Mouse (Mus musculus): Measurements from ENCODE around the gene Tnnt3.

Tnnt3 gene

DNA sequence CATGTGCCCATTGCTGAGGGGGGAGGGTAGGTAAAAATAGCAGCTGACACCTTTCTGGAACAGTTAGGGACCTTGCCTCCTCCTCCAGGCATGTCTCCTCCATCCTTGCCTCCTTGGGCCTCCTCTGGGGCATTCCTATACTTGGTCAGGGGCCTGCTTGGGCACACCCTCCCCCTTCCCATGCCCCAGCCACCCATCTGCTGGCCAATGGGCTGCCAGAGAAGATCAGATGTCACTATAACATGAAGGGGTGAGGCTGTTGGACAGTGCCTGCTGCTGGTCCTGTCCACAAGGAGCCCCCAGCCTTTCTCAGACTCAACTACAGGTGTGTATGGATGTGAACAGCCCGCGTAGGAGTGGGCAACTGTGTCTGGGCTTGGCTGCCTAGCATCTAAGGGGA lies at the start of gene Tnnt3:
TSS of gene Tnnt3 (plus strand) at position 262 of the 400 bp plus-strand sequence.
- DNase-seq (ENCODE audit: low spot score in 2 of 2) = no peak

DNA sequence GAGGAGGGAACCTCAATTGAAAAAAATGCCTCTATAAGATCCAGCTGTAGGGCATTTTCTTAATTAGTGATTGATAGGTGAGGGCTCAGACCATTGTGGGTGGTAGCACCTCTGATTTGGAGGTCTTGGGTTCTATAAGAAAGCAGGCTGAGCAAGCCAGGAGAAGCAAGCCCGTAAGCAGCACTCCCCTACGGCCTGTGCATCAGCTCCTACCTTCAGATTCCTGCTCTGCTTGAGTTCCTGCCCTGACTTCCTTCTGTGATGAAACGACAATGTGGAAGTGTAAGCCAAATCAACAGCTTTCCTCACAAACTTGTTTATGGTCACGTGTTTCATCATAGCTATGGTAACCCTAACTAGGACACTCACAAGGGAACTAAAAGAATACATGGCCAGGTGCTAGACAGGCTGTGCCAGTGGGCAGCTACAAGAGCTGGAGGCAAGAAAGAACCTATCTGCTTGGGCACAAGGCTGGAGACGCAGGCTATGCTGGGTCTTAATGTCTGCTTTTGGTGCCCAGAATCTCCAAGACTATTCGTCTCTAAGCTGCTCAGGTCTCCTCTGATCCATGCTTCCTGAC lies 49.5 kb upstream of the Tnnt3 start:
- DNase-seq (ENCODE audit: low spot score in 2 of 2) = no peak

DNA sequence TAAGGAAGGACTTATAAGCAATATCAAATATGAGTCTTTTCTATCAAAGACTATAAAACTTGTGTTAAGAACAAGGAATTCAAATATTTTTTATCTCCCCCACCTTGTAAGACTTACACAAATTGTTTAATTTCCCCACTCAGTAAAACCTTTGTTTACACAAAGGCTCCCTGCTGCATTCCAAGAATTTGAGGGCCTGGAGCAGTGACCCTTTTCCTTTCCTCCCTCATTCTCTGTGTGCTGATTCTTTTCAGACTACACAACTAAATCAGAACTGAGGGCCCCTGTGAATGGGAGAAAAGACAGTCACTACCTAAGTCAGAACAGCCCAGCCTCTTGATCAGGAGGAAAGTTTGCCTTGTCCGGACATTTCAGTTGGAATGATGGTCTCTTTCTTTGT lies 43.9 kb upstream of the Tnnt3 start:
- DNase-seq (ENCODE audit: low spot score in 2 of 2) = no peak

DNA sequence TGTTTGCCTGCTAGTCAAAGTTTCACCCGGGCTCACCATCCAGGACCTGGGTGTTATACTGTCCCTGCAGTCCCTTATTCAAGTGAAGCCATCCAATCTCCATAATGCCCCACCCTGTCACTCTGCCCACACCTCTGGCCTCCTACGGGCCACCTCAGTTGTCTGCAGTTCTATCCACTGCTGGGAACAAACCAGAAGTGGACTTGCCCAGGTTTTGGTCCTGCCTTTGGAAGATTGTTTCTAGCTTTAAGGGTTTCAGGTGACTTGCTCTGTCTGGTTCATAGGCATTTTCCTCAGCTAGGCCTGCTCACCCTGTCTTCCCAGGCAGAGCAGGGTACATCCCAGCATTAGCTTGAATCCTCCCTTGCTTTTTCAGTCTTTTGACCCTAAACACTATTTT lies 43.4 kb upstream of the Tnnt3 start:
- DNase-seq (ENCODE audit: low spot score in 2 of 2) = no peak

DNA sequence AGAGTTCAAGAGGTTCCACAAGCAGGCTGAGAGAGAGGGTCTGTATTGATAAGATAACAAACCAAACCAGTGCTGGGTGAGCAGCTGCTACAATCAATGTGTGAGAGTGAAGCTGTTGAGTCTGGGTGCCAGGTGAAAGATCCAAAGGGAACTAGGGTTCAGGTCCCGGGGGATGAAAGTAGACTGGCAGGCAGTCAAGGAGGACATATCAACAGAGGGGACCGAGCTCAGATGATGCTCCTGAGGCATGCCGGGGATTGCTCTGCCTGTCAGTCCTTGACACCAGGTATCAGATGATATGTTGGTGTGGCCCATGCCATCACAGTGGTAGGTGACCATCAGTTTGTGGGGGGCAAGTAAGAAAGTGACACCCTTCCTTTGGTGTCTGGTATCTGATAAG lies 41.8 kb upstream of the Tnnt3 start:
- DNase-seq (ENCODE audit: low spot score in 2 of 2) = no peak

DNA sequence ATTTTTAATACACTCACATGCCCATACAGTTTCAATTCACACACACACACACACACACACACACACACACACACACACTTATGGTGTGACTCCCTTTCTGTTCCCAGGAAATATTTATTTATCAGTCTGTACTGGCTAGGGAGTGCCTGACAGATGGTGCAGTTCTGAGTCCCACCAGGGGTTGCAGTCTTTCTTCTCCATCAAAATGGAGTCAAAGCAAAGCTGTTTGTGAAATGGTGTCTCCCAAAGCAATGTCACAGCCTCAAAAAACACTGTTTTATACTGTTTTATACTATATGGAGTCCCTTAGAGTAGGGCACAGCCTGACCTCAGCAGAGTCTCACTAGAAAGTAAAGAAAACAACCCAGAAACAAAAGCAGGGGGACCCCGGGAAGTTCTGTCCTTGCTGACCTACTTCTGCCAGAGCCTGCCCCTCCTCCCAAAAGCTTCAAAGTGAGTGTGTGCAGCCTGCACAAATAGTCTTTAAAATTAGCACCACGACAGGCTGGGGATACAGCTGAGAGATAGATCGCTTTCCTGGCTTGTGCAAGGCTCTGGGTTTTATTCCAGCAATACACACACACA lies 41.3 kb upstream of the Tnnt3 start:
- DNase-seq (ENCODE audit: low spot score in 2 of 2) = no peak

DNA sequence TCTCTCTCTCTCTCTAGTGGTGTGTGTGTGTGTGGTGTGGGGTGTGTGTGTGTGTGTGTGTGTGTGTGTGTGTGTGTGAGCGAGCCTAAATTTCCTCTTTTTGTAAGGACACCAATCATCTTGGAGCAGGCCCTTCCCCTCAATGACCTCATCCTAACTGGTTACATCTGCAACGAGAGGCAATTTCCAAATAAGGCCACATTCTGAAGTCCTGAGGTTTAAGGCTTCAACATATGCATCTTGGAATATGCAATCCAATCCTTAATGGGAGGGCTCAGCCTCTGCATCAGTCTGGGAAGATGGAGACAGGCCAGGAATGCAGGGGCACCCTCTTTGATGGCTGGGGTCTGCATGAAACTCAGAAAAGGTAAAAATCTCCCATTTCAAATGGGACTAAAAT lies 40.6 kb upstream of the Tnnt3 start:
- DNase-seq (ENCODE audit: low spot score in 2 of 2) = no peak

DNA sequence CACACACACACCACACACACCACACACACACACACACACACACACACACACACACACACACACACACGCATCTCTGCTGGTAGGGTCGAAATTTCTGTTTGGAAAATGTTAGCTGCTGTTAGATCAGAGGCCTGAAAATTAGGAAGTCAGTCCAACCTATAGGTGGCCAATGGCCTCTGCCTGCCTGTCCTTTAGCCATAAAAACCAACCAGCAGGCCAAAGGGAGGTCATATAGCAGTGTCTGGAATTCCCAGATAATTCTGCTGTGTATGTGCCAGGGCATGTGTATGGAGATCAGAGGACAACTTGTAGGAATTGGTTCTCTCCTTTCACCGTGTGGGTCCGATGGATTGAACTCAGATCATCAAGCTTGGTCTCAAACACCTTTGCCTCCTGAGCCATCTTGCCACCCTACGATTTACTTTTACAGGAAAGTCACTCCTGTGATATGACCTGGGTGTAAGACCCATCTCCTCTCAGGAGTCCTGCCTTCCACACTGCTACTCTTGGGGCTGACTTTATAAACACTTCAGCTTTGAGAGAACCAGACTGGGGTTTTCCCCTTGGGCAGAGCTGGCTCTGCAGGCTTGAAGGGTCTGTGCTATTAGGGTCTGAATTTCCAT lies 39.8 kb upstream of the Tnnt3 start:
- no peak for DNase-seq (ENCODE audit: low spot score in 2 of 2)

DNA sequence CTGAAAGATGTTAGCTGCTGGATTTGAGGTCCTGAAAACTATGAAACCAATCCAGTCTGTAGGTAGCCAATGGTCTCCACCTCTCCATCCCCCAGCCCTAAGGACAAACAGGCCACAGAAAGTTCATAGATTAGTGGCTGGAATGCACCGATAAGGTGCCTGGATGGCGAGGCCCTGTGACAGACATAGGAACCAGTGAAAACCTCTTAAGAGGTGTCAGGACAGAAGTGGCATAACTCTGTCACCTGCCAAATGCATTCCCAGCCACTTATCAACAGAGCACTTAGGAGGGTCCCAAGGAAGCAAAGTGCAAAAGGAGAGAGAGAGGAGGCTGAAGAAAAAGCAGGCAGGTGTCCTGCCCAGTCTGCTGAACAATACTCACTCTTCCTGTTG lies 39.3 kb upstream of the Tnnt3 start:
- no peak for DNase-seq (ENCODE audit: low spot score in 2 of 2)

DNA sequence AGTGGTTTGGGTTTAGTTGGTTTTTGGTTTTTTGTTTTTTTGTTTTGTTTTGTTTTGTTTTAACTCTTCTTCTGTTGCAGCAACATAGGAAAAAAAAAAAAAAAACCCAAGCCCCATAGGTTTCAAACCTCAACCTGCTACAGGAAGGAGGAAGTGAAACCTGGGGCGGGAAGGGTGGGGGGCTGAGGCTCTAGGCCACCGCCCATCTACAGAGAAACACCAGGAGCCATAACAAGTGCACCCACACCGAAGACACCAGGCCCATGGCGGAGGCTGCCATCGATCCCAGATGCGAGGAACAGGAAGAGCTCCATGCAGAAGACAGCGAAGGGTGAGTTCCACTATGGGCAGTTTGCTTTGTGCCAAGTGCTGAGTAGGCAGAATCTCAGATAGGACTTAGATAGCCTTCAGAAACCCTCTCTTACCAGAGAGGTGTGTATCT lies 38.0 kb upstream of the Tnnt3 start, which contains the start of gene Lsp1:
TSS of gene Lsp1 (plus strand) at position 174 of the 442 bp plus-strand sequence.
- no peak for DNase-seq (ENCODE audit: low spot score in 2 of 2)

DNA sequence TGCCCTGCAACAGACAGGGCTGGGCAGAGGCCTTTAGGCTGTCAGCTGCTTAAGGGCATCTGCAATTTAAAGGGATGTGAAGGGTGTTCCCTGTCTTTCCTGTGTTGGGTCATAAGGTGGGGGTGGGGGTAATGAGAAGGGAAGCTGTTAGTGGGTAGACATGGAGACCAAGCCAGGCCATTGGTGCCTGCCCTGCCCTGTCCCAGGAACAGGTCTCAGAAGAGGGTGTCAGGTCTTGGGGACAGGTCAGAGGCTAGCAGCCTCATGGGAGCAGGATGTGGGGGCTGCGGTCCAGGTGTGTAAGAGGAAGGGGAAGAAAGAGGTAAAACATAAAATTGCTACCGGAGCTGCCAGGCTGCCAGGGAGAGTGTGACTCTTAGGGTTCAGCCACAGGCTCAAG lies 37.2 kb upstream of the Tnnt3 start:
- no peak for DNase-seq (ENCODE audit: low spot score in 2 of 2)

DNA sequence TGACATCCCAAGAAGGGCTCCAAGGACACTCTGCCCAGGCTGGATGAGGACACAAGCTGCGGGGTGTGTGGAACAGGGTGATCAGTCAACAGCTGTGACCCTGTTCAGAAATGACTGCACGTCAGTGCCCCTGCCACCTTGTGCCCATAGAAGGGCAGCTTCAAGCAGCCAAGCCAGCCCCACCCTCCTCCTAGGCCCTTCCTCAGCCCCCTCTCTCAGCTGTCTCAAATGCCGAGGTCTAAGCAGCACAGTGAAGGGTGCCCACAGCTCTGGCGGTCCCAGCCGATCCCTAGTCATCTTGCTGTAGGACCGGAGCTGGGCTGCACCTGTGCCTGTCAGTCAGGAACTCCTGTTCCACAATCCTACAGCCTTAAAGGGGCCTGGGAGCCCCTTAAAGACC lies 36.4 kb upstream of the Tnnt3 start:
- no peak for DNase-seq (ENCODE audit: low spot score in 2 of 2)

DNA sequence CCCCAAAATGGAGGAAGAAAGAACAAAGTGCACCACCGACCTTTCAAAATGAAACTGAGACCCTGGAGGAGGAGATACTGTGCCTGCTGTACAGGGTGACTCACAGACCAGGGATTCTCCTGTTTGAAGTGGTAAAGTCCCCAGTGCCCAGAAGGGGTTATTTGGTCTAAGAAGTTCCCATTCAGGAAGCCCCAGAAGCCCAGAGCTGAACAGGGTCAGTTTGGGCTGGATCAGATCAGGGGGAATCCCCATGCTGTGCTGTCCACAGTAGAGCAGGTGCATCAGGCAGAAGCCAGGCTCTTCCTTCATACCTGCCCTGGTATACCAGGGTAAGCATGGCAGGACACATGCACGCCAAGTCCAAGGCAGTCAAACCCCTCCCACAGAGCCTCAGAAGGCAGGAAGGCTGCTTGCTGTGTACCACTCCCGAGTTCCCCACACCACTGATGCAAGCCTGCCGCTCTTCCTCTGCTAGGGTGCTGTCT lies 36.0 kb upstream of the Tnnt3 start:
- no peak for DNase-seq (ENCODE audit: low spot score in 2 of 2)

DNA sequence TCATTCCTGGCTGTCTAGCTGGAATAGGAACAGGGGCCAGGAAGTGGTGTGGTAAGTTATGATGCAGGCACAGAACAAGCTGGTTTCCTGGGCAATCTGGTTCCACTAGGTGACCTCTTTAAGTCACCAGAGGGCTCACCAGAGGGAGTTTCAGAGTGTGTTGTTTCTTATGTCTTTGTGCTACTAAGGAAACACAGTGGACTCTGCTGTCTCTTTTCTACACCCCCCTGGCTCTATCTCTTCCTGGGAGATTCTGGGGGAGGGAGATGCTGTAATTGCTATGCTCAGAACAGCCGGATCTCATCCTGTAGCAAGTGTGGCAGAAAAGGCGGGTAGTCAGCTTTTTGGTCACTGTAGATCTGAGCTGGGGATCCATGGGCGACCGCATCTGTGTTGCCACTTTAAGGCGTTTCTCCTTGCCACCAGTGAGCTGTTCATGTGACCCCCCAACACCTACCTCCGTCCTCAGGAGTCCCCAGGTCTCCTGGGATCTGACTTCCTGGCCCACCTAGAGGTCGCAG lies 28.4 kb upstream of the Tnnt3 start:
- DNase-seq (ENCODE audit: low spot score in 2 of 2) = no peak

DNA sequence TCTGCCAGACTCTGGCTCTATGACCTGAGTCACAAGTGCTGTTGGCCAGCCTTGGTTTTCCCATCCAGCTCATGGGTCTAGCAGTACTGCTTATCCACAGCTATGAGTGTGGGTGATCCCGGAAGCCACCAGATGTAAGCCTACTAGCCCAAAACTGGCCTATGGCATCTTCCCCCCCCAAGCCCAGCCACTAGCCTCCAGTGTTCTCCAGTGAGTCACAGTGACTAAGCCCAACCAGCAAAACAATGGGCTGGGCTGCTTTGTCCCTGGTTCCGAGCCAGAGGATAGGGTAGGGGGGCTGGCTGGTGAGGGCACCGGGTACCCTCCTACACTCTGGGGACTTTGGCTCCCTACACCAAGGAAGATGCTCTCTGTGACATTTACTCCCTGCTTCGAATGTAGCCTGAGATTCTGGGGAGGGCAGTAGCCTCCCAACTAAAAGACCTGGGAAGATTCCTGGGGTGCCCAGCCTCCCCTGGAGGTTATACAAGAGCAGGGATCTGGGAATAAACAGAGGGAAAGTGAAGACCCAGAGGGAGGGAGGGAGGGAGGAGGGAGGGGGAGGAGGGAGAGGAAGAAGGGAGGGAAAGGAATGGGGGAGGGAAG lies 27.7 kb upstream of the Tnnt3 start:
- no peak for DNase-seq (ENCODE audit: low spot score in 2 of 2)

DNA sequence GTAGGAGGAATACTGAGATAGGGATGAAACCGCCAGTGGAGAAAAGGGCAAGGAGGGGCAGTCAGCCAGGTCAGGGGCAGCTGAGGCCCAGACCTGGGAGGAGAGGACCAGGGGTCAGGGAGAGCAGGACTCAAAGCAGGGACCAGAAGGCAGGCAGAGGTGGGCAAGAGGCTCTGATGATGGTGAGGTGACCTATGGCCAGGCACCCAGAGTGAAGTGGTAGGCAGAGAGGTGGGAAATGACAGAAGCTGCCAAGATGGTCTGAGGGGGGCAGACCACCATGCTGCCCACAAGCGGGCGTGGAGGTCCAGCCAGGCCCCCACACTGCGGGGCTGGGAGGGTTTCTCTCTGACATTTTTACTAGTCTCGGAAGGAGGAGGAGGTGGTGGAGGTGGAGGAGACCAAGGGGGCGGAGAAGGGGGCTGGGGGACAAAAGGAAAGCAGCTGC lies 27.2 kb upstream of the Tnnt3 start:
- DNase-seq (ENCODE audit: low spot score in 2 of 2) = no peak

DNA sequence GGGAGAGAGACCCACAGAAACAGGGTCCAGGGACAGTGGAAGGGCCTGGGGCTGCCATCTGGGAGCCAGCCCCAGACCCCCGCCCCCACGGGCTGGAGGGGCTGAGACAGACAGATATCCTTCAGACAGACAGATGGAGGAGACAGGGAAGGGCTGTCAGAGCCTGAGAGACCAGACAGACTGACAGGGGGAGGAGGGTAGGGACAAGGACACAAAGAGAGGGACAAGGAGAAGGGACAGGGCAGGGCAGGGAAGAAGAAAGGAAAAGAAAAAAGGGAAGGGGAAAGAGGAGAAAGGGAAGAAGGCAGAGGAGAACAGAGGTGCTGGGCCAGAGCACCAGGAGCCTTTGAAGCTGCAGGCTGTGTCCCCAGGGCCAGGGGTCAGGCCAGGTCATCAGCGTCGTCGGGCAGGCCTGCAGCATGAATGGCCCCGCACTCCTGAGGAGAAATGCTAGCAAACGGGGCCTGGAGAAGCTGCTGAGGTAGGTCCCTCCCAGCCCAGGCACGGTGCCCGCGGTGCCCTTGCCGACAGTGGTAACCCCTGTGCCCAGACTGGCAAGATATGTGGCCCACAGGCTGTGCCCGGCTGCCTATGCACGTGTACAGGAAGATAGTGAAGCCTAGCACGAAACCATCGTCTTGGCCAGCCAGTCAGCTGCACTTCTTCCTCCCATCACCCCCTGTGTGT lies 26.6 kb upstream of the Tnnt3 start:
- DNase-seq (ENCODE audit: low spot score in 2 of 2) = no peak

DNA sequence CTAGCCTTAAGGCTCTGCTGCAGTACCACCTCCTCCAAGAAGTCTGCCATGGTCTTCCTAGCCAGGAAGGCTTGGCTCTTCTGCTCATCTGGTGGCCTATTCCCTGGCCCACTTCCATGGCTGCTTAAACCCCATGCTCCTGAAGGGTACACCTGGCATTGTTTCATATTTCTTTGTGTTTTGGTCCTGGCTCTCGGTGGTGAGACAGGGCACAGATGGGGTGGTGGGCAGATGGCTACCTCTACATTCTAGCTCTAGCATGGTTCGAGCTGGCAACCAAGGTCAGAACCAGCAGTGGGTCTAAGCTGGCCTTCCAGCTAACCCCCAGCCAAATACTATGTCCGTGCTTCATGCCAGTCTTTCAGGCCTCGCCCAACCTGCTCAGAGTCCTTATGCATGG lies 25.7 kb upstream of the Tnnt3 start:
- no peak for DNase-seq (ENCODE audit: low spot score in 2 of 2)

DNA sequence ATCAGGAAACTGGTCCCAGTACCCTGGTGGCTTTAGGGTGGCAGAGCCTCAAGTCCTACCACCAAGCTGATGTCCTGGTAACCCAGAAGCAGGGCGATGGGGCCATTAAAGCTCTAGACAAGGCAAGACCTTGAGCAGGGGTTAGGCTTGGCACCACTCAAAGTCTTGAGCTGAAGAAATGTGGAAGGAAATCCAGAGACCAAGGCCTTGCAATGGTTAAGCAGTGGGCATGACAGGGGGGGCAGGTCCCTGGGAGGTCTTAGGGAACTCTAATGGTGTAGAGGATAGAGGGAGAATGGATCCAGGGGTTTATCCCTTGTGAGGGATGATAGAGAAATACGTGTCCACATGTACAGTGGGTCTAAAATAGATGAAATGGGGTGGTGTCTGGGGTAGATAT lies 25.2 kb upstream of the Tnnt3 start:
- no peak for DNase-seq (ENCODE audit: low spot score in 2 of 2)

DNA sequence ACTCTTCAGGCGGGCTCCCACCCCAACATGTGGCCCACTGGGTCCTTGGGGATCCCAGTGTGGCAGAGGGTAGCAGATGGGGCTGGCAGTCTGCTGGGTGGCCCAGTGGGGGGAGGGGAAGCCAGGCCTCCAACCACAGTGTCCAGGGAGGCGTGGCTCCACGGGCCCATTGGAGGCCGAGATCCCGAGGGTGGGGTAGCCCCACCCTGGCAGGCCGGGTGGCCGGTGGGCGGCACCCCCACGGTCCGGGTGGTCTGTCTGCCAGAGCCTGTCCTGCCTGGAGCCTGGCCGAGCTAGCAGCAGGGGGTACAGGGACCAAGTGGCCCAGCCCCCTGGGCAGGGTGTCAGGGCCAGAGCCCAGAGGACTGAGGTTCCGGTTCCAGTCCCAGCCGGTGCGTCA lies 23.8 kb upstream of the Tnnt3 start:
- no peak for DNase-seq (ENCODE audit: low spot score in 2 of 2)

DNA sequence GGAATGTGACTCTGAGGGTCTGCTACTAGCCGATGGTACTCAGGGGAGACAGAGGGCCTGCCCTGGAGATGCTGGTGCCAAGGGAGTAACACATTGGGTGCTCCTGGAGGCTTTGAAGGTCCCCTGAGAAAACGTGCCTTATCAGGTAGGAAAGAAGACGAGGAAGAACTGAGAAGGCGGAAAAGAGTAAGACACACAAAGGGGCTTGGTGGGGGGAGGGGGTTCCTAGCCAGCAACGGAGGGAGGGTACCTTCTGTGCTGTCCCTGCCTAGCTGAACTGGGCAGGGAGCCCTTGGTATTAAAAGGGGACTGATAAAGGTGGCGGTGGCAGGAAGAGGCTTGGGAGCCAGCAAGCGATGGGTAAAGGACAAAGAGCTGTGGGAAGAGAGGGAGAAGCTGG lies 23.0 kb upstream of the Tnnt3 start:
- DNase-seq (ENCODE audit: low spot score in 2 of 2) = no peak

DNA sequence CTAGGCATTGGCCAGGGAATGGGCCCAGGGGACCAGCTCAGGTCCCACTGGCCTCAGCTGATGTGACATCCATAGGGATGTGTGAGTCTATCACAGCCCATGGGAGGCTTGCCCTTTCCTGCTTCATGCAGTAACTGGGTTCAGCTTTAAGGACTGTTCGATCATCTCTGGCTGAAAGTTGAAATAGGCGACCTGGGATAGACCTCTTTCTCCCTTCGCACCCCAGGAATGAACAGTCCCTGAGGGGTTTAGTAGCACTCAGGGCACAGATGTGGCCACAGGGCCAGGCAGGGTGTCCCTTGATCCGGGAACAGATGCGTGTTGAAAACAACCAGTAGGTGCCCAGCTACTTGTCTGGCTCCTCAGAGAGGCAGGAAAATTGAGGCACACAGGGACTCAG lies 22.4 kb upstream of the Tnnt3 start:
- DNase-seq (ENCODE audit: low spot score in 2 of 2) = no peak
